Mouse (Mus musculus) mammary gland, adult 2 months (tissue): ENCODE results near the gene Rep15. TPM values are rescaled to one million over a fixed set of nuclear protein-coding genes. Genes with fewer than 3 reads are reported as not detected.

Experiments used
- polyA plus RNA-seq: library from polyadenylated mRNA; depleted of rRNA; stranded (reverse); fragments of >200 nt; gene quantifications from 2 replicates; pipeline ENCODE4 v1.2.3, GENCODE M21; 2012; ENCODE audit warnings: low replicate concordance; rRNA removed

Gene Rep15
- polyA plus RNA-seq, result 0.13 TPM in 1 of 2 replicates, not detected in the other

GRCm38 (mm10) chr6:147032303-147032925 is at the start of gene Rep15:
Gene Rep15, plus strand, starts transcription at chr6:147032584.

GRCm38 (mm10) chr6:147042291-147043290 is 10.2 kb downstream of the Rep15 start, which contains the start of gene Mrps35:
Gene Mrps35, plus strand, starts transcription at chr6:147042764.

Other genes starting within 250 kb of the Rep15 start
- 9.6 and 13.0 TPM in 2 replicates for gene Arntl2, start 236.5 kb upstream of the Rep15 start, polyA plus RNA-seq
- not detected in 2 replicates for gene Smco2, start 182.5 kb upstream of the Rep15 start, polyA plus RNA-seq
- gene Ppfibp1, start 144.1 kb upstream of the Rep15 start, polyA plus RNA-seq, result 15.1 and 22.5 TPM in 2 replicates
- gene 1700034J05Rik, start 78.2 kb upstream of the Rep15 start, polyA plus RNA-seq, result not detected in 2 replicates
- gene Mrps35, start 10.2 kb downstream of the Rep15 start, polyA plus RNA-seq, result 5.8 and 7.0 TPM in 2 replicates
- 0.85 and 1.6 TPM in 2 replicates for gene Mansc4, start 54.4 kb downstream of the Rep15 start, polyA plus RNA-seq
- gene Klhl42, start 58.8 kb downstream of the Rep15 start, polyA plus RNA-seq, result 15.5 and 16.0 TPM in 2 replicates
- gene Pthlh, start 231.6 kb downstream of the Rep15 start, polyA plus RNA-seq, result 1.3 and 2.7 TPM in 2 replicates